ENCODE assay signal across 8 mouse cellular contexts in genomic region chr7:125638870-125639386, GRCm38 (mm10). TPM values are rescaled to one million over a fixed set of nuclear protein-coding genes. Genes with fewer than 3 reads are reported as not detected.
A peak's percentile ranks its signal among the peaks of the same experiment; 100 is the strongest.
DNase-seq lines count a peak whose midpoint lies in the region; ATAC-seq lines count a peak whose summit lies in the region.

No protein-coding gene starts in this region.

- H3K9me3 ChIP-seq in forebrain, embryonic 13.5 days (replicated peaks) = no peaks in the 10 kb centered on the region
- H3K9me3 ChIP-seq in hindbrain, embryonic 16.5 days (ENCODE audit: control insufficient read depth, low read length) = no peaks in the 10 kb centered on the region

- 0 out of 2 replicates have a peak overlapping the region, but pooled peaks have one; percentile 37 for H3K9ac ChIP-seq in forebrain, embryonic 13.5 days
- no peak overlapping the region; the same call in 1 of the 2 replicates for H3K9ac ChIP-seq in hindbrain, embryonic 16.5 days (ENCODE audit: low read depth, low read length)

- H3K36me3 ChIP-seq in forebrain, embryonic 13.5 days (ENCODE audit: poor library complexity, severe bottlenecking) = peaks cover 45% of the 10 kb centered on the region
- H3K36me3 ChIP-seq in hindbrain, embryonic 16.5 days (ENCODE audit: control insufficient read depth, insufficient read depth, low read length) = peaks cover 29% of the 10 kb centered on the region

- peaks cover 9% of the 10 kb centered on the region for H3K4me1 ChIP-seq in forebrain, embryonic 13.5 days
- no peaks in the 10 kb centered on the region; the same call in 1 of the 2 replicates for H3K4me1 ChIP-seq in hindbrain, embryonic 16.5 days (ENCODE audit: control insufficient read depth, insufficient read depth, low read depth, low read length)

- peak; percentile 62 for DNase-seq in Muller cell, postnatal 12 days (ENCODE audit: inconsistent ontology term)
- DNase-seq in c-Kit-positive CD71-positive TER-119-positive erythroid progenitor cells, embryonic 14.5 days (ENCODE audit: low spot score) = peak; percentile 28
- peak; percentile 67 to 78 for DNase-seq in layer of hippocampus, postnatal 36 days
- peak; percentile 55 for DNase-seq in lung, postnatal 36 days
- DNase-seq in retina, postnatal 7 days (ENCODE audit: low read depth, low spot score) = peak; percentile 45
- peak; percentile 93 for DNase-seq in thymus, postnatal 4 days

- H3K4me2 ChIP-seq in forebrain, embryonic 13.5 days = no peak overlapping the region
- H3K4me2 ChIP-seq in hindbrain, embryonic 16.5 days (ENCODE audit: low read length) = no peak overlapping the region

- H3K27ac ChIP-seq in forebrain, embryonic 13.5 days = peak overlapping the region; percentile 74
- H3K27ac ChIP-seq in hindbrain, embryonic 16.5 days (ENCODE audit: low read depth, low read length) = peak overlapping the region; percentile 36; the same call in 1 of the 2 replicates

- ATAC-seq in forebrain, embryonic 13.5 days = peak; percentile 74
- ATAC-seq in hindbrain, embryonic 16.5 days = peak; percentile 64

- no peak overlapping the region for H3K4me3 ChIP-seq in forebrain, embryonic 13.5 days
- H3K4me3 ChIP-seq in hindbrain, embryonic 16.5 days (ENCODE audit: low read length) = no peak overlapping the region

- 38% methylated on average over 9 of the region's 9 CpGs for WGBS in forebrain, embryonic 13.5 days
- 29% methylated on average over 9 of the region's 9 CpGs for WGBS in hindbrain, embryonic 16.5 days

- no peaks in the 10 kb centered on the region for H3K27me3 ChIP-seq in forebrain, embryonic 13.5 days
- H3K27me3 ChIP-seq in hindbrain, embryonic 16.5 days (replicated peaks; ENCODE audit: control insufficient read depth, insufficient read depth, low read length) = no peaks in the 10 kb centered on the region; the same call in 1 of the 2 replicates

RNA-seq across cellular contexts. Expression of gene Il21r, which starts 35.7 kb away (rescaled TPM):
- polyA plus RNA-seq in forebrain, embryonic 13.5 days (2015; fragmentation: Nextera tagmentation; extraction: Ambion mirVana) = 0.24 and 0.26 TPM in 2 replicates
- 0.50 TPM in 2 replicates for polyA plus RNA-seq in hindbrain, embryonic 16.5 days (2015; fragmentation: Nextera tagmentation; extraction: Ambion mirVana)
- 1 to 10 TPM in 1 of 2 experiments, under 1 TPM in 1; 0.75 to 1.4 TPM for total RNA-seq in layer of hippocampus, postnatal 36 days (2021)

Comparison
In these comparisons a context has a peak if more than half of its experiments do, and no peak if none do; other contexts are left out.
1. DNase-seq: peak in every context shown above with its lines; median percentile 93 in thymus, postnatal 4 days; 72 in layer of hippocampus, postnatal 36 days; 62 in Muller cell, postnatal 12 days; 55 in lung, postnatal 36 days; 45 in retina, postnatal 7 days; 28 in c-Kit-positive CD71-positive TER-119-positive erythroid progenitor cells, embryonic 14.5 days.